Mouse (Mus musculus): ENCODE data around the gene Gm45062. TPM values are rescaled to one million over a fixed set of nuclear protein-coding genes. Genes with fewer than 3 reads are reported as not detected.

Gm45062 gene
- polyA plus RNA-seq, 1 experiment from 2014 or later, result 0.85 TPM

DNA sequence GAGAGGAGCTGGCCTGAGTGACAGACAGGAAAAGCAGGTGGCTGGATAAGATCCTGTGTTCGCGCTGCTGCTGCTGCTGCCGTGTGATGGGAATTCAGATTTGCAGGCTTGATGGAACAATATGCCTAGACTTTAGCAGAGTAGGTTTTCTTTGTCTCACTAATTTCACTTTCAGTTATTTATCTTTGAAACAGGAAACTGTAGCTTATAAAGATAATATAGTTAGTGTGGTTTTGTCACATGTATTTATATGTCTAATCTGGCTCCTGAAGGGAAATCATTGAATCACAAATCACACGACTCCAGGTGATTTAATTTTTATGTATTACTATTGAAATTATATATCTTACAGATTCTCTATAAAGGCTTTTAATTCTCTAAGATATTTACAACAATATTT, 24.0 kb downstream of the Gm45062 start:
- Histone ChIP-seq H3K9ac (replicated peaks) (no peak overlapping the region), H3K27me3 (ENCODE audit: insufficient read depth, low read length) (no peaks in the 10 kb centered on the region), H3K4me2 (ENCODE audit: low read depth, low read length) (no peak overlapping the region), H3K9me3 (ENCODE audit: low read length) (no peaks in the 10 kb centered on the region), H3K4me1 (ENCODE audit: insufficient read depth) (no peaks in the 10 kb centered on the region), H3K36me3 (replicated peaks; ENCODE audit: insufficient read depth, low read length) (peaks cover 3% of the 10 kb centered on the region; the same call in 1 of the 2 replicates), H3K27ac (ENCODE audit: low read depth) (no peak overlapping the region), H3K4me3 (ENCODE audit: low read depth, low read length) (no peak overlapping the region)
- TF ChIP-seq CTCF (IDR thresholded peaks at IDR 0.05; ENCODE audit: low read depth) (no peak), EP300 (IDR thresholded peaks at IDR 0.05; ENCODE audit: low read depth) (no peak)
- DNase-seq (no peak), ATAC-seq (no peak)
- WGBS (ENCODE audit: insufficient replicate concordance), result 55% methylated on average over 4 of the region's 4 CpGs

DNA sequence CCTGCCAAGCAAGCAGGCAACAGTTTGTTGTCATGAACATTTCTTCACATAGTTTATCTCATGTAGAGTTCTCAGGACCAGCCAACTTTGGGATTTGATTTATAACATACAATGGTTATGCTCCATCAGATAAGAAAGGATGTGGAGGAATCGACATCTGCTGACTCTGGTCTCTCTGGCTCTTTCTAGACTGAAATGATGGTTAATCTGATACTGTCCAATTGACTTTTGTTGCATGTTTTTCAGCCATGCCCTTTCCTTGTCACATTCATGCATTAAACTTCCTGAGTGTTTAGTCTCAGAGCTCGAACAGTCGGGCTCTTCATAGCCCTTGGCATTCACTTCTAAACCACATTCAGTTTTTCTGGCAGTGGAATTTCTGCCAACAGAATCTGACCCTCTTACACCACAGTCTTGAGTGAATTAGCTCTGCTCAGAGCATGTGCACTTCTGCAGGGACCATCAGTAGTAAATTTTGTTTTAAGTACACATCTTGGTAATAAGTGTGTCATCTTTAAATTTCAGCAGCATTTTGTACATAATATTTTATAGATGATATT, 26.2 kb downstream of the Gm45062 start:
- H3K27ac ChIP-seq (ENCODE audit: low read depth), result no peak overlapping the region
- ATAC-seq (no peak), DNase-seq (no peak)
- no peaks in the 10 kb centered on the region for H3K4me1 ChIP-seq (ENCODE audit: insufficient read depth)
- no peaks in the 10 kb centered on the region for H3K9me3 ChIP-seq (ENCODE audit: low read length)
- no peak overlapping the region for H3K4me2 ChIP-seq (ENCODE audit: low read depth, low read length)
- no peak overlapping the region for H3K4me3 ChIP-seq (ENCODE audit: low read depth, low read length)
- TF ChIP-seq EP300 (IDR thresholded peaks at IDR 0.05; ENCODE audit: low read depth) (no peak), CTCF (IDR thresholded peaks at IDR 0.05; ENCODE audit: low read depth) (no peak)
- no peak overlapping the region for H3K9ac ChIP-seq (replicated peaks)
- 68% methylated on average over 3 of the region's 3 CpGs for WGBS (ENCODE audit: insufficient replicate concordance)
- H3K36me3 ChIP-seq (replicated peaks; ENCODE audit: insufficient read depth, low read length), result no peaks in the 10 kb centered on the region
- no peaks in the 10 kb centered on the region for H3K27me3 ChIP-seq (ENCODE audit: insufficient read depth, low read length)

DNA sequence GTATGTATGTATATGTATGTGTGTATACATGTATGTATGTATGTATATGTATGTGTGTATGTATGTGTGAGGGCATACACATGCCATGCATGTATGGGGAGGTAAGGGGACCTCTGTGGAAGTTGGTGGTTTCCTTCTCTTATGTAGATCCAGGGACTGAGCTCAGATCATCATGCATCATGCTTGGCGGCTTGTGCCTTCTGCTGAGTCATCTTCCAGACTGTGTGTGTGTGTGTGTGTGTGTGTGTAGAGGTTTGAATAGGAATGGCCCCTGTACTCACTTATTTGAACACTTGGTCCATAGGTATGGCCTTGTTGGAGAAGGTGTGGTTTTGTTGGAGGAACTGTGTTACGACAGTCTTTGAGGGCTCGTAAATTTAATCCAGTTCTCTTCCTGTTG, 26.9 kb downstream of the Gm45062 start:
- Histone ChIP-seq H3K9me3 (ENCODE audit: low read length) (no peaks in the 10 kb centered on the region), H3K36me3 (replicated peaks; ENCODE audit: insufficient read depth, low read length) (no peaks in the 10 kb centered on the region), H3K4me2 (ENCODE audit: low read depth, low read length) (no peak overlapping the region), H3K27me3 (ENCODE audit: insufficient read depth, low read length) (no peaks in the 10 kb centered on the region), H3K4me3 (ENCODE audit: low read depth, low read length) (no peak overlapping the region), H3K4me1 (ENCODE audit: insufficient read depth) (no peaks in the 10 kb centered on the region), H3K27ac (ENCODE audit: low read depth) (no peak overlapping the region), H3K9ac (replicated peaks) (no peak overlapping the region)
- TF ChIP-seq CTCF (IDR thresholded peaks at IDR 0.05; ENCODE audit: low read depth), result no peak
- no peak for TF ChIP-seq EP300 (IDR thresholded peaks at IDR 0.05; ENCODE audit: low read depth)
- no peak for DNase-seq
- ATAC-seq, result no peak
- 90% methylated on average over 3 of the region's 3 CpGs for WGBS (ENCODE audit: insufficient replicate concordance)

DNA sequence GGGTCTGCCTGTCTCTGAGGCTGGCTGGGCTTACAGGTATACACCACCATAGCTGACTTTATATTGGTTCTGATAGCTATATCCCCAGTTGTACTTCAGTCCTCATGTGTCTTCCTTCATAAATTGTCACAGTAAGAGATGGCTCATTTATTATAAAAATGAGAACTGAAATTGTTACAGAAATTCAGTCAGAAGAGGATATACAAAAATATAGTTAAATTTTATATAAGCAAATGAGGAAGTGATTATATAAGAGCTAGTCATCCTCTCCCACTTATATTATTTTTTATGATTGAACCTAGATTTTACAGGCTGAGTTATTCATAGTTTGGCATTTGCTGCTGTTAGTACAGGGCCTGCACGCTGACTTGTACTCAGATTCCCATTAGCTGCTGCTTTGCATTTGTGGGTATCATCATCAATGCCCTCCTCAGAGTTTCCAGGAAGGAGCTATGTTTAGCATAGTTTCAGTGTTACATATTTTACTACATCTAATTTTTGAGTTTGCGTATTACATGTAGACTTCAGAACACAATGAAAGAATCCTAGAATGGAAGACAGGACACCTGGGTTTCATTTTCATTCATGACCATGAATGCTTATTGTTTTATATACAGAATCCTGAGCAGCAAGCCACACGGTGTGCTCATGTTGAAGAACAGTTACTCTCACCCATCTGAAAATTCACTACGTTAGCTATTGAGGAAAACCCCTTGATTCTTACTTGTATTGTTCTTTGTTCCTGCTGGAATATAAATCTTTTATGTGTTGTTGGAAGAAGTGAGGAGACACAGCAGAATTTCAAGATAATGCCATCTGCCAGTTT, 29.7 kb downstream of the Gm45062 start:
- no peak overlapping the region for H3K9ac ChIP-seq (replicated peaks)
- H3K4me2 ChIP-seq (ENCODE audit: low read depth, low read length), result no peak overlapping the region
- 86% methylated on average over 4 of the region's 4 CpGs for WGBS (ENCODE audit: insufficient replicate concordance)
- H3K9me3 ChIP-seq (ENCODE audit: low read length), result no peaks in the 10 kb centered on the region
- H3K4me1 ChIP-seq (ENCODE audit: insufficient read depth), result no peaks in the 10 kb centered on the region
- no peak for ATAC-seq
- H3K36me3 ChIP-seq (replicated peaks; ENCODE audit: insufficient read depth, low read length), result no peaks in the 10 kb centered on the region
- no peak overlapping the region for H3K4me3 ChIP-seq (ENCODE audit: low read depth, low read length)
- TF ChIP-seq CTCF (IDR thresholded peaks at IDR 0.05; ENCODE audit: low read depth), result no peak
- TF ChIP-seq EP300 (IDR thresholded peaks at IDR 0.05; ENCODE audit: low read depth), result no peak
- DNase-seq, result no peak
- no peak overlapping the region for H3K27ac ChIP-seq (ENCODE audit: low read depth)
- H3K27me3 ChIP-seq (ENCODE audit: insufficient read depth, low read length), result no peaks in the 10 kb centered on the region

DNA sequence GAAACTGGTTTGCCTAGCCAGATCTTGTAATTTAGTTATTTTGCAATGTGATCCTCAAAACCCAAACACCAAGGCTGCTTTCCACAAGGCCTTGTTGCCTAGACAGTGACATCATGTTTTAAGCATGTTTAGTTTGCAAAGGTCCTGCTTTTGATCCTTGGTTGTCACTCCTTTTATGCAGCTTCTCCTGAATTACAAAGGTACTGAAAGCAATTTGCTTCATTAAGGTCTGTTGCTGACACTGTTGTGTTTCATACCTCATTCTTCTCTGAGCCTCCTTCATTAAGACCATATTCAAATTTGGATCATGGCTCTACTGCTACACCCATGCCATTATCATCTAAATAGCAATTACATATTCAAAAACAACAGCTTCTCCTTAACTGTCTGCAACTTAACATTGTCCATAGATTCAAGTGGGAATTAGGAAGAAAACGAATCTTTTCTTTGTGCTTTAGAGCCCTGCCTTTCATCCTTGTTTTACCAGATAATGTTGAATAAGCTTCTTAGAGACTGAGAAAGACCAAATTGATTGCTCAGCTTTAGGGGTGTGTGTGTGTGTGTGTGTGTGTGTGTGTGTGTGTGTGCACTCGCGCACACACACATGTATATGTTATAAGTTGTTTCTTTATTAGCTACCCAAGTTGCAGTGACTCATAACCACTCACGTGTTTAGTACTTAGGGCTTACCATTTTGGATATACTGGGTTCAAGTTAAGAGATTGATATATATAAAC, 35.0 kb downstream of the Gm45062 start:
- 89% methylated on average over 4 of the region's 4 CpGs for WGBS (ENCODE audit: insufficient replicate concordance)
- no peak overlapping the region for H3K27ac ChIP-seq (ENCODE audit: low read depth)
- no peaks in the 10 kb centered on the region for H3K27me3 ChIP-seq (ENCODE audit: insufficient read depth, low read length)
- no peak overlapping the region for H3K4me2 ChIP-seq (ENCODE audit: low read depth, low read length)
- TF ChIP-seq CTCF (IDR thresholded peaks at IDR 0.05; ENCODE audit: low read depth), result no peak
- no peak for TF ChIP-seq EP300 (IDR thresholded peaks at IDR 0.05; ENCODE audit: low read depth)
- DNase-seq (no peak), ATAC-seq (no peak)
- H3K9ac ChIP-seq (replicated peaks), result no peak overlapping the region
- no peak overlapping the region for H3K4me3 ChIP-seq (ENCODE audit: low read depth, low read length)
- no peaks in the 10 kb centered on the region for H3K9me3 ChIP-seq (ENCODE audit: low read length)
- H3K4me1 ChIP-seq (ENCODE audit: insufficient read depth), result no peaks in the 10 kb centered on the region
- H3K36me3 ChIP-seq (replicated peaks; ENCODE audit: insufficient read depth, low read length), result no peaks in the 10 kb centered on the region
